ENCODE assay signal across 8 mouse cellular contexts in the genomic region with DNA sequence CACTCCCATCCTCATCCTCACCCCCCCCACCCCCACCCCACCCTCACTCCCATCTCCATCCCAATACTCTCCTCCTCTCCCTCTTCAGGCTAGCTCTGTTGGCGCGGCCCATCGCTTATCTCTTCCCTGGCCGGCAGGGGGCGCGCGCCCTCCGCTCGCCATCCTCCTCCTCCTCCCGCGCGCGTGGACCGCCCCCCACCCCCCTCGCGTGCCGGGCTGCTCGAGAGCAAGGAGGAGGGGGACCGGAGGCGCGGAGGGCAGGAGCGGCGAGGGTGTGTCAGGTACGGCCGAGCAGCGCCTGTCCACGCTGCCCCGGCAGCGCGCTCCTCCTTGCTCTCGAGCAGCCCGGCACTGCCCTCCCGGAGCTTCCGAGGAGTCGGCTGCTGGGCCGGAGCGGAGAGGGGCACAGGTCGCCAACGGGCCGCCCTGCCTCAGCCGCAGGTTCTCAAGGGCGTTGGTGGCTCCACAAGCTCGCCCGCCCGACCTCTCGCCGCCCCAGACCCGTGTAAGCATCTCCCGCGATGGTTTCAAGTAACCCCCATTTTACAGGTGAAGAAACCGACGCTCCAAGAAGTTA. TPM values are rescaled to one million over a fixed set of nuclear protein-coding genes. Genes with fewer than 3 reads are reported as not detected.
A peak's percentile ranks its signal among the peaks of the same experiment; 100 is the strongest.
DNase-seq lines count a peak whose midpoint lies in the region; ATAC-seq and TF ChIP-seq lines count a peak whose summit lies in the region.

No protein-coding gene starts in this region.

- ATAC-seq in common myeloid progenitor, adult 5-6 weeks (replicated peaks; ENCODE audit: low read depth, poor library complexity, severe bottlenecking) = peak; percentile 50
- ATAC-seq in hindbrain, postnatal 0 days = peak; percentile 91

- no peak overlapping the region for H3K27ac ChIP-seq in hindbrain, postnatal 0 days

- intact Hi-C loops in left cerebral cortex, postnatal 36 days (cut with DNase I) = loop anchor here (1.0 to 5.0 kb wide), 2 partner anchors 45 to 89 kb away; no protein-coding TSS in a partner anchor

- peak overlapping the region; percentile 50; the same call in 1 of the 2 replicates for H3K9ac ChIP-seq in hindbrain, postnatal 0 days (replicated peaks; ENCODE audit: low read length)

- peak; percentile 70 for TF ChIP-seq CTCF in hindbrain, postnatal 0 days (IDR thresholded peaks at IDR 0.05; ENCODE audit: low read depth)

- no peaks in the 10 kb centered on the region for H3K4me1 ChIP-seq in hindbrain, postnatal 0 days (ENCODE audit: insufficient read depth, low read length)

- WGBS in hindbrain, postnatal 0 days = 6% methylated on average over 41 of the region's 52 CpGs

- H3K4me2 ChIP-seq in hindbrain, postnatal 0 days (ENCODE audit: low read depth, low read length) = peak overlapping the region; percentile 73

- H3K9me3 ChIP-seq in hindbrain, postnatal 0 days (ENCODE audit: low read length) = no peaks in the 10 kb centered on the region

- no peaks in the 10 kb centered on the region for H3K36me3 ChIP-seq in hindbrain, postnatal 0 days (ENCODE audit: insufficient read depth, low read length)

- H3K27me3 ChIP-seq in hindbrain, postnatal 0 days (ENCODE audit: insufficient read depth, low read length) = no peaks in the 10 kb centered on the region

- peak; percentile 78 to 88 for DNase-seq in adrenal gland, adult (ENCODE audit: inconsistent age in 2 of 2, low spot score in 1 of 2)
- DNase-seq in gastrocnemius, postnatal 10 days = peak; percentile 82
- peak; percentile 83 for DNase-seq in hindbrain, postnatal 0 days (ENCODE audit: low spot score)
- DNase-seq in left cerebral cortex, postnatal 36 days (ENCODE audit: low spot score in 2 of 2) = peak; percentile 61 to 74
- DNase-seq in mesoderm, embryonic 11.5 days (ENCODE audit: low read depth, low spot score) = peak; percentile 79
- peak; percentile 77 for DNase-seq in right cerebral cortex, postnatal 14 days
- peak; percentile 79 for DNase-seq in urinary bladder, postnatal 14 days (ENCODE audit: low spot score)

- H3K4me3 ChIP-seq in hindbrain, postnatal 0 days (ENCODE audit: low read length) = peak overlapping the region; percentile 50

RNA-seq across cellular contexts. Expression of a gene that starts 21.8 kb away (rescaled TPM):
- 114 and 119 TPM in 2 replicates for total RNA-seq in common myeloid progenitor, adult 5-6 weeks (2017)
- total RNA-seq in gastrocnemius, postnatal 10 days (2021) = 10 to 100 TPM; 30.6 to 35.2 TPM
- total RNA-seq in hindbrain, postnatal 0 days (2014; rRNA removed) = 79.6 and 80.0 TPM in 2 replicates
- polyA plus RNA-seq in hindbrain, postnatal 0 days (2015; fragmentation: Nextera tagmentation; extraction: Ambion mirVana) = 62.3 and 64.8 TPM in 2 replicates
- total RNA-seq in left cerebral cortex, postnatal 36 days (2021) = 10 to 100 TPM; 43.0 to 50.9 TPM

RNA-seq across cellular contexts. Expression of a gene that starts 48.0 kb away (rescaled TPM):
- total RNA-seq in common myeloid progenitor, adult 5-6 weeks (2017) = 87.5 and 91.5 TPM in 2 replicates
- total RNA-seq in gastrocnemius, postnatal 10 days (2021) = 10 to 100 TPM; 38.9 to 40.5 TPM
- total RNA-seq in hindbrain, postnatal 0 days (2014; rRNA removed) = 30.9 and 34.4 TPM in 2 replicates
- 27.3 and 28.1 TPM in 2 replicates for polyA plus RNA-seq in hindbrain, postnatal 0 days (2015; fragmentation: Nextera tagmentation; extraction: Ambion mirVana)
- 10 to 100 TPM; 57.0 to 61.9 TPM for total RNA-seq in left cerebral cortex, postnatal 36 days (2021)

RNA-seq across cellular contexts. Expression of a gene that starts 54.5 kb away (rescaled TPM):
- total RNA-seq in common myeloid progenitor, adult 5-6 weeks (2017) = 3.3 and 3.6 TPM in 2 replicates
- total RNA-seq in gastrocnemius, postnatal 10 days (2021) = 1 to 10 TPM in 1 of 2 experiments, under 1 TPM in 1; 0.78 to 2.3 TPM
- 0.50 and 2.6 TPM in 2 replicates for total RNA-seq in hindbrain, postnatal 0 days (2014; rRNA removed)
- 0.26 and 0.33 TPM in 2 replicates for polyA plus RNA-seq in hindbrain, postnatal 0 days (2015; fragmentation: Nextera tagmentation; extraction: Ambion mirVana)
- 1 to 10 TPM; 1.5 to 3.0 TPM for total RNA-seq in left cerebral cortex, postnatal 36 days (2021)
